Mouse (Mus musculus): Measurements from ENCODE around the gene Rps19bp1. TPM values are rescaled to one million over a fixed set of nuclear protein-coding genes. Genes with fewer than 3 reads are reported as not detected.

Gene Rps19bp1
- polyA plus RNA-seq, 1 experiment from 2014 or later, result 69.1 TPM

GRCm38 (mm10) chr15:80280646-80281045, 16.5 kb upstream of the Rps19bp1 start:
- Histone ChIP-seq H3K27me3 (ENCODE audit: control insufficient read depth, insufficient read depth, low read length) (peaks cover 7% of the 10 kb centered on the region), H3K27ac (ENCODE audit: low read depth, low read length) (no peak overlapping the region)
- no peak for ATAC-seq (replicated peaks; ENCODE audit: low FRiP score)

GRCm38 (mm10) chr15:80279053-80279452, 14.9 kb upstream of the Rps19bp1 start:
- Histone ChIP-seq H3K4me2 (ENCODE audit: low read depth, low read length, severe bottlenecking) (no peak overlapping the region), H3K9ac (ENCODE audit: low read length) (no peak overlapping the region), H3K4me3 (ENCODE audit: low read depth, low read length) (no peak overlapping the region), H3K27ac (ENCODE audit: low read depth, low read length) (no peak overlapping the region), H3K36me3 (ENCODE audit: control insufficient read depth, insufficient read depth, low read length) (no peaks in the 10 kb centered on the region), H3K27me3 (ENCODE audit: control insufficient read depth, insufficient read depth, low read length) (no peaks in the 10 kb centered on the region; the same call in 1 of the 2 replicates), H3K4me1 (replicated peaks; ENCODE audit: control insufficient read depth, insufficient read depth, low read length) (0 out of 2 replicates have a peak, but pooled peaks cover 2% of the 10 kb centered on the region), H3K9me3 (ENCODE audit: control insufficient read depth, low read length) (no peaks in the 10 kb centered on the region)
- 82% methylated on average over 2 of the region's 2 CpGs for WGBS
- ATAC-seq (replicated peaks; ENCODE audit: low FRiP score) (no peak), DNase-seq (ENCODE audit: low spot score) (no peak)

More at GRCm38 (mm10) chr15:80280646-80281045, 16.5 kb upstream of the Rps19bp1 start:
- 0 out of 2 replicates have a peak, but pooled peaks cover 2% of the 10 kb centered on the region for H3K4me1 ChIP-seq (replicated peaks; ENCODE audit: control insufficient read depth, insufficient read depth, low read length)
- no peak overlapping the region for H3K4me2 ChIP-seq (ENCODE audit: low read depth, low read length, severe bottlenecking)
- H3K9me3 ChIP-seq (ENCODE audit: control insufficient read depth, low read length), result no peaks in the 10 kb centered on the region
- H3K4me3 ChIP-seq (ENCODE audit: low read depth, low read length), result no peak overlapping the region
- DNase-seq (ENCODE audit: low spot score), result peak; percentile 85
- no peak overlapping the region for H3K9ac ChIP-seq (ENCODE audit: low read length)
- no peaks in the 10 kb centered on the region for H3K36me3 ChIP-seq (ENCODE audit: control insufficient read depth, insufficient read depth, low read length)
- 20% methylated on average over 6 of the region's 6 CpGs for WGBS

GRCm38 (mm10) chr15:80278121-80278759, 14.1 kb upstream of the Rps19bp1 start:
- DNase-seq (ENCODE audit: low spot score) (no peak), ATAC-seq (replicated peaks; ENCODE audit: low FRiP score) (no peak)
- no peak overlapping the region for H3K27ac ChIP-seq (ENCODE audit: low read depth, low read length)
- H3K9me3 ChIP-seq (ENCODE audit: control insufficient read depth, low read length), result no peaks in the 10 kb centered on the region
- no peak overlapping the region for H3K4me3 ChIP-seq (ENCODE audit: low read depth, low read length)
- no peaks in the 10 kb centered on the region; the same call in 1 of the 2 replicates for H3K27me3 ChIP-seq (ENCODE audit: control insufficient read depth, insufficient read depth, low read length)
- H3K9ac ChIP-seq (ENCODE audit: low read length), result no peak overlapping the region
- no peaks in the 10 kb centered on the region for H3K36me3 ChIP-seq (ENCODE audit: control insufficient read depth, insufficient read depth, low read length)
- H3K4me1 ChIP-seq (replicated peaks; ENCODE audit: control insufficient read depth, insufficient read depth, low read length), result 0 out of 2 replicates have a peak, but pooled peaks cover 2% of the 10 kb centered on the region
- WGBS, result 83% methylated on average over 5 of the region's 5 CpGs
- no peak overlapping the region for H3K4me2 ChIP-seq (ENCODE audit: low read depth, low read length, severe bottlenecking)

- no peaks in the 10 kb centered on the region for H3K9me3 ChIP-seq (ENCODE audit: control insufficient read depth, low read length)
- no peaks in the 10 kb centered on the region; the same call in 1 of the 2 replicates for H3K27me3 ChIP-seq (ENCODE audit: control insufficient read depth, insufficient read depth, low read length)
- no peak overlapping the region for H3K27ac ChIP-seq (ENCODE audit: low read depth, low read length)
- DNase-seq (ENCODE audit: low spot score) (peak; percentile 86), ATAC-seq (replicated peaks; ENCODE audit: low FRiP score) (no peak)
- H3K4me2 ChIP-seq (ENCODE audit: low read depth, low read length, severe bottlenecking), result no peak overlapping the region
- H3K4me1 ChIP-seq (replicated peaks; ENCODE audit: control insufficient read depth, insufficient read depth, low read length), result 0 out of 2 replicates have a peak, but pooled peaks cover 2% of the 10 kb centered on the region
- H3K36me3 ChIP-seq (ENCODE audit: control insufficient read depth, insufficient read depth, low read length), result no peaks in the 10 kb centered on the region
- H3K4me3 ChIP-seq (ENCODE audit: low read depth, low read length), result no peak overlapping the region
- 1% methylated on average over 6 of the region's 6 CpGs for WGBS
- no peak overlapping the region for H3K9ac ChIP-seq (ENCODE audit: low read length)
Measured at GRCm38 (mm10) chr15:80277625-80278024, 13.5 kb upstream of the Rps19bp1 start.

- no peak overlapping the region for H3K27ac ChIP-seq (ENCODE audit: low read depth, low read length)
- no peak for DNase-seq (ENCODE audit: low spot score)
- no peaks in the 10 kb centered on the region for H3K9me3 ChIP-seq (ENCODE audit: control insufficient read depth, low read length)
- no peaks in the 10 kb centered on the region for H3K36me3 ChIP-seq (ENCODE audit: control insufficient read depth, insufficient read depth, low read length)
- H3K9ac ChIP-seq (ENCODE audit: low read length), result no peak overlapping the region
- ATAC-seq (replicated peaks; ENCODE audit: low FRiP score), result no peak
- 50% methylated on average over 9 of the region's 9 CpGs for WGBS
- H3K4me3 ChIP-seq (ENCODE audit: low read depth, low read length), result no peak overlapping the region
- no peaks in the 10 kb centered on the region; the same call in 1 of the 2 replicates for H3K27me3 ChIP-seq (ENCODE audit: control insufficient read depth, insufficient read depth, low read length)
- 0 out of 2 replicates have a peak, but pooled peaks cover 3% of the 10 kb centered on the region for H3K4me1 ChIP-seq (replicated peaks; ENCODE audit: control insufficient read depth, insufficient read depth, low read length)
- no peak overlapping the region for H3K4me2 ChIP-seq (ENCODE audit: low read depth, low read length, severe bottlenecking)
Measured at GRCm38 (mm10) chr15:80277107-80277506, 13.0 kb upstream of the Rps19bp1 start.

- no peak overlapping the region for H3K27ac ChIP-seq (ENCODE audit: low read depth, low read length)
- DNase-seq (ENCODE audit: low spot score) (no peak), ATAC-seq (replicated peaks; ENCODE audit: low FRiP score) (no peak)
- no peak overlapping the region for H3K4me2 ChIP-seq (ENCODE audit: low read depth, low read length, severe bottlenecking)
- WGBS, result 60% methylated on average over 3 of the region's 3 CpGs
- 0 out of 2 replicates have a peak, but pooled peaks cover 2% of the 10 kb centered on the region for H3K4me1 ChIP-seq (replicated peaks; ENCODE audit: control insufficient read depth, insufficient read depth, low read length)
- H3K9ac ChIP-seq (ENCODE audit: low read length), result no peak overlapping the region
- no peaks in the 10 kb centered on the region for H3K27me3 ChIP-seq (ENCODE audit: control insufficient read depth, insufficient read depth, low read length)
- peaks cover 5% of the 10 kb centered on the region; the same call in 1 of the 2 replicates for H3K9me3 ChIP-seq (ENCODE audit: control insufficient read depth, low read length)
- H3K4me3 ChIP-seq (ENCODE audit: low read depth, low read length), result no peak overlapping the region
- H3K36me3 ChIP-seq (ENCODE audit: control insufficient read depth, insufficient read depth, low read length), result no peaks in the 10 kb centered on the region
Measured at GRCm38 (mm10) chr15:80271858-80272396, 7.8 kb upstream of the Rps19bp1 start.

DNA sequence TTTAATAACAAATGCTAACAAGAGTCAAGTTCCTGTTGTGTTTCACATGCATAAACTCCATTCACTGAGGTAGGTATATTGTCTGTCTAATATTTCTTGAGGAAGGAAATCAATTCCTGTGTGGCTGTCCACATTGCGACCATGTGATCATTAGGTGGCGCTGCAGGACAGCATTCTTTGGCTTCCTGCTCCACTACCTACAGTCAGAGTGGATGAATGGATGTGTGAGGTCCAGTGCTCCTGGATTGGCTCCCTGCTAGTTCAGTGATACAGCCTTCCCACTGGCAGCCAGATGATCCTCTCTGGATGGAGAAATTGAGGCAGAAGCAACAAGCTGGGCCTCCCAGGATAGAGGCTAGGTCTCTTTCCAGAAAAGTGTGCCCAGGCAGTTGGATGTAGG, 2.2 kb upstream of the Rps19bp1 start:
- Histone ChIP-seq H3K4me3 (ENCODE audit: low read depth, low read length) (no peak overlapping the region), H3K36me3 (ENCODE audit: control insufficient read depth, insufficient read depth, low read length) (no peaks in the 10 kb centered on the region), H3K4me1 (replicated peaks; ENCODE audit: control insufficient read depth, insufficient read depth, low read length) (peaks cover 4% of the 10 kb centered on the region; the same call in 1 of the 2 replicates), H3K27me3 (ENCODE audit: control insufficient read depth, insufficient read depth, low read length) (no peaks in the 10 kb centered on the region), H3K4me2 (ENCODE audit: low read depth, low read length, severe bottlenecking) (no peak overlapping the region), H3K9me3 (ENCODE audit: control insufficient read depth, low read length) (peaks cover 5% of the 10 kb centered on the region; the same call in 1 of the 2 replicates), H3K9ac (ENCODE audit: low read length) (no peak overlapping the region), H3K27ac (ENCODE audit: low read depth, low read length) (no peak overlapping the region)
- DNase-seq (ENCODE audit: low spot score), result peak; percentile 80
- ATAC-seq (replicated peaks; ENCODE audit: low FRiP score), result no peak
- 0% methylated on average over 2 of the region's 2 CpGs for WGBS

DNA sequence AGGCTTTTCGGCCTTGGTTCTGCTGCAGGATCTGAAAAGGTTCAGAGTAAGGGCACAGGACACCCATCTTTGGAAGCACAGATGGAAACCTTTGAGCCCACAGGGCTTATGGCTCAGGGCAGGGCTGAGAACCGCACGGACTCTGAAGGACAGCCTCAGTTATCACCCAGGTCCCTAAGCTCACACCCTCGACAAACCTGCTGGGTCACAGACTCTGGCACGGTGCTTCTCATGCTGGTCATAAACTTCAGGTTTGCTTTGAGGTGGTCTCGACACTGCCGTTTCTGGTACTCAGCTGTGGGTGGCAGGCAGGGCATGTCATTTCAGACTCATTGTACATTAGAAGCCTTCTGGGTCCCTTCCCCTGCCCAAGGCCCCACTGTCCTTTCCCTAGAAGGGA, 3.0 kb downstream of the Rps19bp1 start:
- H3K4me1 ChIP-seq (replicated peaks; ENCODE audit: control insufficient read depth, insufficient read depth, low read length), result peaks cover 13% of the 10 kb centered on the region
- H3K4me2 ChIP-seq (ENCODE audit: low read depth, low read length, severe bottlenecking), result no peak overlapping the region
- H3K9me3 ChIP-seq (ENCODE audit: control insufficient read depth, low read length), result no peaks in the 10 kb centered on the region
- H3K4me3 ChIP-seq (ENCODE audit: low read depth, low read length), result no peak overlapping the region
- no peaks in the 10 kb centered on the region for H3K27me3 ChIP-seq (ENCODE audit: control insufficient read depth, insufficient read depth, low read length)
- H3K36me3 ChIP-seq (ENCODE audit: control insufficient read depth, insufficient read depth, low read length), result peaks cover 13% of the 10 kb centered on the region; the same call in 1 of the 2 replicates
- H3K27ac ChIP-seq (ENCODE audit: low read depth, low read length), result no peak overlapping the region
- DNase-seq (ENCODE audit: low spot score) (no peak), ATAC-seq (replicated peaks; ENCODE audit: low FRiP score) (no peak)
- H3K9ac ChIP-seq (ENCODE audit: low read length), result no peak overlapping the region
- WGBS, result 86% methylated on average over 7 of the region's 7 CpGs
